Mouse (Mus musculus) E14TG2a.4 (cell line): ENCODE results near the gene Slc35d2.

ENCODE experiments used
- CTCF ChIP-seq: conservative IDR thresholded peaks from 2 replicates; pipeline ENCODE4 v1.5.1; 2014; ENCODE audit warnings: low read length
- NANOG ChIP-seq: IDR thresholded peaks from 2 replicates; pipeline ENCODE4 v1.6.1; 2014; ENCODE audit warnings: borderline replicate concordance, low read length, mixed read lengths
- POU5F1 ChIP-seq: IDR thresholded peaks from 2 replicates; pipeline ENCODE4 v1.6.1; 2014; ENCODE audit warnings: low read length, borderline replicate concordance

DNA sequence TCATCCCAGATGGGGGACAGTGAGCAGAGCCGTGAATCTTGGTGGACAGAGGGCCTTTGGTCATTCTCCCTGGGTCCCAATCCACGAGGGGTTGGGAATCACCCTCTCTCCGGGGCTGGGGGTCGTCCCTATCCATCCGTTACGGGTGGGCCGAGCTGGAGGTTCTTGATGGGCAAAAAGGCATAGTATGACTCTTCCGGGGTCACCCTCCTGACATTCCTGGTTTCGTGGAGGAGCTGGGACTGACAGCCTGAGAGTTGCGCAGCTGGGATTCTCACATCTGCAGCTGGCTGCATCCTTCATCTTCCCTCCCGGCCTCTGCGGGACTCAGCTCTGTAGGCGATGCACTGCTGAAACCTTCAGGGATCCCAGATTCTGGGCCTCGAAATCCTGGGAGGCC lies 33.5 kb upstream of the Slc35d2 start:
- TF ChIP-seq CTCF (no peak), NANOG (no peak), POU5F1 (no peak)
